9 mouse cellular contexts compared by ENCODE assay signal in the genomic region with DNA sequence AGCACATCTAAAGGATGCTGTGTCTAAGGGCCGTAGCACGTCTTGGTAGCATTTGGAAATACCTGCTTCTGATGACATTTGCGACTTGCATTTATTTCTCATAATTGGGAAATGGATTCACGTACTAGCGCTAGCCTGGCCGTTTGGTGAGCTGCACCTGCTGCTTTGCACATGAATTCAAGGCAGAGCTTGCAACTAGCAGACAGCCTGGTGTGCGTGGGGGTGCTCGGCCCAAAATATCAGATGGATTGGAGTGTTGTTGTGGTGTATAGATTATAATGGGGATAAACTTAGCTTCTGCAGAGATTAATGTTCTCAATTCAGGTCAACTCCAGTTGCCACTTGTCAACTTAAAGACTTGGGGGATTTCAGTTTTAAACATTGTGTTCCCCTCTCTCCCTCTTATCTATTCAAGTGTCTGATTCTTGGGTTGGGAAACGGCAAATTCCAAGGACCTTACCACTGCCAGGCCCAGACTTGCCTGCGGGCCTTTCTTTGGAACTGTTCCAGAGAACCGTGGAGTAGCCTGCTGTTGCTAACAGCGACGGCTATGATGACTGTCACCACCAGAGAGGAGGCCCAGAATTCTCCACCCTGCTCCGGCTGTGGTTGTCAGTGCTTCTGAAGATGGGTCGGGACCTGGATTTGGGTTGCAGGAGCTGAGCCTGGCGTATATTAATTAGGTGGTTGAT. TPM values are rescaled to one million over a fixed set of nuclear protein-coding genes. Genes with fewer than 3 reads are reported as not detected.
DNase-seq lines count a peak whose midpoint lies in the region; ATAC-seq and TF ChIP-seq lines count a peak whose summit lies in the region.
"Had no signal": no experiment of that assay in that cellular context is flagged by ENCODE, and none has a peak within 500 bp of the region (broad histone marks: within the 10 kb centered on the region; RNA-seq: fewer than 3 reads in every experiment).

No protein-coding gene starts in this region.

- no peak for ATAC-seq in hindbrain, embryonic 15.5 days (ENCODE audit: low FRiP score, low read depth)
- ATAC-seq in lung, embryonic 14.5 days (ENCODE audit: insufficient read depth): peak; percentile 70
- ATAC-seq in stomach, postnatal 0 days (ENCODE audit: low FRiP score, low TSS enrichment): no peak
- no peak for ATAC-seq in intestine, postnatal 0 days

- no peak overlapping the region for H3K4me3 ChIP-seq in hindbrain, embryonic 15.5 days
- H3K4me3 ChIP-seq in lung, embryonic 14.5 days (ENCODE audit: low read depth, low read length): no peak overlapping the region
- no peak overlapping the region for H3K4me3 ChIP-seq in stomach, postnatal 0 days (ENCODE audit: low read depth, low read length)
- H3K4me3 ChIP-seq in intestine, postnatal 0 days (ENCODE audit: low read depth, low read length): no peak overlapping the region
- H3K4me3 ChIP-seq: limb, embryonic 12.5 days had no signal

- peaks cover 64% of the 10 kb centered on the region for H3K4me1 ChIP-seq in hindbrain, embryonic 15.5 days (replicated peaks)
- H3K4me1 ChIP-seq in lung, embryonic 14.5 days (ENCODE audit: insufficient read depth): peaks cover 25% of the 10 kb centered on the region
- H3K4me1 ChIP-seq in stomach, postnatal 0 days (replicated peaks; ENCODE audit: control insufficient read depth, insufficient read depth): peaks cover 15% of the 10 kb centered on the region
- 0 out of 2 replicates have a peak, but pooled peaks cover 7% of the 10 kb centered on the region for H3K4me1 ChIP-seq in intestine, postnatal 0 days (replicated peaks; ENCODE audit: control insufficient read depth, insufficient read depth, low read length)

- H3K27me3 ChIP-seq in hindbrain, embryonic 15.5 days: no peaks in the 10 kb centered on the region
- no peaks in the 10 kb centered on the region for H3K27me3 ChIP-seq in lung, embryonic 14.5 days (ENCODE audit: insufficient read depth, low read length)
- H3K27me3 ChIP-seq in stomach, postnatal 0 days (ENCODE audit: control insufficient read depth, insufficient read depth, low read length): no peaks in the 10 kb centered on the region
- H3K27me3 ChIP-seq in intestine, postnatal 0 days (replicated peaks; ENCODE audit: control insufficient read depth, insufficient read depth, low read length): peaks cover 7% of the 10 kb centered on the region; the same call in 1 of the 2 replicates
- H3K27me3 ChIP-seq: limb, embryonic 12.5 days had no signal

- DNase-seq in 3134 (ENCODE audit: extremely low read depth, insufficient read length, low spot score): peak; percentile 62
- peak; percentile 61 for DNase-seq in Muller cell, postnatal 12 days (ENCODE audit: inconsistent ontology term)
- peak; percentile 69 to 81 for DNase-seq in cerebellum, postnatal 25 days
- peak; percentile 91 for DNase-seq in lung, embryonic 14.5 days
- DNase-seq in stomach, postnatal 0 days (ENCODE audit: low spot score): peak; percentile 37
- DNase-seq in ovary, postnatal 10 days (ENCODE audit: low spot score): no peak

- H3K4me2 ChIP-seq in hindbrain, embryonic 15.5 days: no peak overlapping the region
- H3K4me2 ChIP-seq in lung, embryonic 14.5 days: no peak overlapping the region
- H3K4me2 ChIP-seq in stomach, postnatal 0 days (replicated peaks; ENCODE audit: low read depth): no peak overlapping the region
- H3K4me2 ChIP-seq in intestine, postnatal 0 days (replicated peaks; ENCODE audit: low read depth): no peak overlapping the region
- H3K4me2 ChIP-seq: limb, embryonic 12.5 days had no signal

- no peaks in the 10 kb centered on the region for H3K36me3 ChIP-seq in hindbrain, embryonic 15.5 days
- no peaks in the 10 kb centered on the region for H3K36me3 ChIP-seq in lung, embryonic 14.5 days (ENCODE audit: insufficient read depth)
- no peaks in the 10 kb centered on the region for H3K36me3 ChIP-seq in stomach, postnatal 0 days (ENCODE audit: control insufficient read depth, insufficient read depth, low read length)
- H3K36me3 ChIP-seq in intestine, postnatal 0 days (ENCODE audit: control insufficient read depth, insufficient read depth): no peaks in the 10 kb centered on the region; the same call in 1 of the 2 replicates
- H3K36me3 ChIP-seq: limb, embryonic 12.5 days had no signal

- no peak overlapping the region for H3K9ac ChIP-seq in hindbrain, embryonic 15.5 days
- H3K9ac ChIP-seq in lung, embryonic 14.5 days: no peak overlapping the region
- H3K9ac ChIP-seq in stomach, postnatal 0 days (ENCODE audit: low read length): no peak overlapping the region
- H3K9ac ChIP-seq in intestine, postnatal 0 days (ENCODE audit: low read depth, low read length): no peak overlapping the region
- H3K9ac ChIP-seq: limb, embryonic 12.5 days had no signal

- no peak for TF ChIP-seq CTCF in lung, embryonic 14.5 days (IDR thresholded peaks at IDR 0.05; ENCODE audit: low read depth)
- no peak for TF ChIP-seq CTCF in stomach, postnatal 0 days (IDR thresholded peaks at IDR 0.05; ENCODE audit: low read depth)
- TF ChIP-seq CTCF in intestine, postnatal 0 days (IDR thresholded peaks at IDR 0.05; ENCODE audit: low read depth): no peak

- no peaks in the 10 kb centered on the region for H3K9me3 ChIP-seq in hindbrain, embryonic 15.5 days
- no peaks in the 10 kb centered on the region for H3K9me3 ChIP-seq in lung, embryonic 14.5 days (ENCODE audit: low read depth, low read length)
- no peaks in the 10 kb centered on the region for H3K9me3 ChIP-seq in stomach, postnatal 0 days (ENCODE audit: control insufficient read depth, low read length)
- H3K9me3 ChIP-seq in intestine, postnatal 0 days (ENCODE audit: control insufficient read depth): no peaks in the 10 kb centered on the region
- H3K9me3 ChIP-seq: limb, embryonic 12.5 days had no signal

- no peak for TF ChIP-seq EP300 in stomach, postnatal 0 days (optimal IDR thresholded peaks at IDR 0.05)

- H3K27ac ChIP-seq in hindbrain, embryonic 15.5 days (replicated peaks): peak overlapping the region; percentile 78
- peak overlapping the region; percentile 71 for H3K27ac ChIP-seq in lung, embryonic 14.5 days (ENCODE audit: low read depth)
- H3K27ac ChIP-seq in stomach, postnatal 0 days (replicated peaks): 0 out of 2 replicates have a peak overlapping the region, but pooled peaks have one; percentile 8
- no peak overlapping the region for H3K27ac ChIP-seq in intestine, postnatal 0 days (ENCODE audit: low read depth, low read length)
- H3K27ac ChIP-seq: limb, embryonic 12.5 days had no signal

- WGBS in hindbrain, embryonic 15.5 days: 43% methylated on average over 16 of the region's 16 CpGs
- WGBS in lung, embryonic 14.5 days: 36% methylated on average over 16 of the region's 16 CpGs
- WGBS in stomach, postnatal 0 days: 46% methylated on average over 16 of the region's 16 CpGs
- WGBS in intestine, postnatal 0 days: 67% methylated on average over 16 of the region's 16 CpGs

RNA-seq across cellular contexts. Expression of gene Arntl, which starts 42.0 kb away (rescaled TPM):
- polyA plus RNA-seq in hindbrain, embryonic 15.5 days (2015; fragmentation: Nextera tagmentation; extraction: Ambion mirVana): 17.3 and 21.2 TPM in 2 replicates
- 10.3 and 10.6 TPM in 2 replicates for polyA plus RNA-seq in lung, embryonic 14.5 days (2014; fragmentation: Nextera tagmentation; extraction: Ambion mirVana)
- 6.6 and 7.3 TPM in 2 replicates for polyA plus RNA-seq in stomach, postnatal 0 days (2015; fragmentation: Nextera tagmentation; extraction: Ambion mirVana)
- polyA plus RNA-seq in intestine, postnatal 0 days (2015; fragmentation: Nextera tagmentation; extraction: Ambion mirVana): 5.3 and 5.4 TPM in 2 replicates
